Mouse (Mus musculus): ENCODE measurements around the gene Plgrkt. TPM values are rescaled to one million over a fixed set of nuclear protein-coding genes. Genes with fewer than 3 reads are reported as not detected.
A peak's percentile ranks its signal among the peaks of the same experiment; 100 is the strongest.

Gene Plgrkt
- total and polyA plus RNA-seq, 3 experiments: 38.2 to 439 (median 179) TPM

DNA sequence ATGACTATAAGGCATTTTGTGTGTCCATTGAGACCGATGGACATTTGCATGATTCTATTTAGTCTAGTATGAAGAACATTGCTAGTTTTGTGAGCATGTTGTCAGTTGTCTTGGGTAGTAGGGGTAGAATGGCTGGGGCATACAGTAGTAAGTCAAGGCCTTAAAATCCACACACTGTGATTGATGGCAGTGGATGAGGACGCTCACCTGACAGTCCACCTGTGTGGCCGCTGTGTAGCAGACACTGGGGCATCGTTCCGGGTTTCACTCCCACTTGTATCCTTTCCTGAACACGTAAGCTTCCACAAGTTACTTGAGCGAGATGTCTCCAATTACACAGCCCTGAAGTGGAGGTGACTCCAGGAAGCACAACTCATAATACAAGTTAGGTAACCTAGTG is 3.6 kb downstream of the Plgrkt start:
- peaks cover 29% of the 10 kb centered on the region for H3K36me3 ChIP-seq (replicated peaks)

DNA sequence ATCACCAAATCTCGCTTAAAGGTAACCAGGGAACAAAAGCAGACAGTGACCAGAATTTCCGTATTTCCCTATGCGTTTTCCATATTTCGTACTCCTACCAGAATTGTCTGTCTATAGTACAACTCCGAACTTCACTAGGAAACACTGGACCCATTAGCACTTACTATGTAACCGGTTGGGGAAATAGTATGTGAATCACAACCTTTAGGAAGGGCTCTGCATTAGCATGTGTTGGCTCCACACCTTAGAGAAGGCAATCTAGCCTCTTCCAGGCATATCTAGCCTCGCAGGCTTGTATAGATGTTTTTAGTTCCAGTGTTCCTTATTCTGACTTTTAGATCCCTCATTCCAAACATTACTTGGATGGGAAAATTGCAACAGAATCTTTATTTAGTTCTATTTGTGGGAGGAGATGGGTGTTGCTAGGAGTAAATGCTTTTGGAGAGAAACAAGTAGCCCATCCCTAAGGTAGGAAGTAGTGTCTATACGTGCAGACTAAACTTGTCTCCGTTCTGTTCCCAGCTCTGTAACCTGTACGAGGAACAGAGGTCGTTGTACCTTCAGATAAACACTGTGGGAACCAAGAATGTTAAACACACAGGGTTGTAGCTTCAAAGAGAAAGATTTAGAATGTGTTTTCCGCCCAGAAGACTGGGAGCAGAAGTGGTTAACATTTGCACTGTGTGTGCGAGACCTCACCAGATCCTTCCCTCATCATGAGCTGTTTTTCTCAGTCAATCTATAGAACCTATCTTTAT is 4.8 kb downstream of the Plgrkt start:
- no peak for ATAC-seq (ENCODE audit: extremely low read depth, insufficient number of reproducible peaks, low FRiP score, poor library complexity, severe bottlenecking)
- Histone ChIP-seq H3K9me3 (replicated peaks) (no peaks in the 10 kb centered on the region), H3K4me3 (ENCODE audit: low read depth, low read length) (peak overlapping the region; percentile 82), H3K36me3 (replicated peaks) (peaks cover 39% of the 10 kb centered on the region), H3K4me1 (ENCODE audit: insufficient read depth, low read depth, low read length) (peaks cover 53% of the 10 kb centered on the region), H3K27me3 (ENCODE audit: insufficient read depth, low read length) (no peaks in the 10 kb centered on the region)
- no peak for TF ChIP-seq GATA2 (IDR thresholded peaks at IDR 0.05; ENCODE audit: borderline replicate concordance, low read depth, low read length)
- no peak for TF ChIP-seq POLR2AphosphoS5 (IDR thresholded peaks at IDR 0.05; ENCODE audit: insufficient replicate concordance, low read depth, low read length)
- no peak for TF ChIP-seq CTCF (IDR thresholded peaks at IDR 0.05; ENCODE audit: low read depth, low read length)
- TF ChIP-seq GATA1 (IDR thresholded peaks at IDR 0.05; ENCODE audit: borderline replicate concordance, low read length): no peak
- TF ChIP-seq TAL1 (conservative IDR thresholded peaks at IDR 0.05; ENCODE audit: low read depth, low read length): no peak
- DNase-seq (ENCODE audit: low spot score): no peak

More for the DNA sequence above, 3.6 kb downstream of the Plgrkt start:
- Histone ChIP-seq H3K4me3 (ENCODE audit: low read depth, low read length) (no peak overlapping the region), H3K9me3 (replicated peaks) (no peaks in the 10 kb centered on the region), H3K4me1 (ENCODE audit: insufficient read depth, low read depth, low read length) (peaks cover 64% of the 10 kb centered on the region), H3K27me3 (ENCODE audit: insufficient read depth, low read length) (no peaks in the 10 kb centered on the region)
- TF ChIP-seq GATA2 (IDR thresholded peaks at IDR 0.05; ENCODE audit: borderline replicate concordance, low read depth, low read length) (no peak), CTCF (IDR thresholded peaks at IDR 0.05; ENCODE audit: low read depth, low read length) (no peak), TAL1 (conservative IDR thresholded peaks at IDR 0.05; ENCODE audit: low read depth, low read length) (no peak), GATA1 (IDR thresholded peaks at IDR 0.05; ENCODE audit: borderline replicate concordance, low read length) (no peak), POLR2AphosphoS5 (IDR thresholded peaks at IDR 0.05; ENCODE audit: insufficient replicate concordance, low read depth, low read length) (no peak)
- no peak for DNase-seq (ENCODE audit: low spot score)
- no peak for ATAC-seq (ENCODE audit: extremely low read depth, insufficient number of reproducible peaks, low FRiP score, poor library complexity, severe bottlenecking)

DNA sequence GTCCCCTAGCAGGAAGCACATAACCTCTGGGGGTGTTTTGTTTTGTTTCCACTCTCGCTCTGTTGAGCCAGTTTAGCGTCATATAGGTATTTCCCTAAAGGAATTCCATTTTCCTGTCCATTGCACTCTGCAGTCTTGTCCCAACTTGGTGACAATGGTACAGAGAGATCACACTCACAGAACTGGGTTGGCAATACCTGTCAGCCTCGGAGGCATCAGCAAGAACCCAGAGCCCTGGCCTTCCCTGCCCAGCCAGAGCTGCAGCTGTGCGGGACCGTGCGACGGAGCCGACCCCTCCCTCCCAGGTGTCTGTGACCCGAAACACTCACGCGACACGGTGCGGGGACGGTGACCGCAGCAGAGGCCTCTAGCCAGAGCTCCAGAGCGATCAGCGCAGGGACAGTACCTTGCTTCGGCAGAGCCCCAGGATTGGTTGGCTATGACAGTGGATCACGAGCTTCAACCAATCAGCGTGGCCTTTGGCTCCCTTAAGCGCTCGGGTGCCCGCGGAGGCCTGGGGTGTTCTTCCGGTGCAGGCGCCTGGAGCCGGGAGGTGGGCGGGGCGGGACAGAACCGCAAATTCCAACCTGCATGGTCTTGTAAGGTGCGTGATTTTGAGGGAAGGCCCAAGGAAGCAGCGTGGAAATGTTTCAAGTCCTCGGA is 5.6 kb downstream of the Plgrkt start:
- ATAC-seq (ENCODE audit: extremely low read depth, insufficient number of reproducible peaks, low FRiP score, poor library complexity, severe bottlenecking) (peak; percentile 97), DNase-seq (ENCODE audit: low spot score) (peak; percentile 99)
- Histone ChIP-seq H3K4me1 (ENCODE audit: insufficient read depth, low read depth, low read length) (peaks cover 52% of the 10 kb centered on the region), H3K4me3 (ENCODE audit: low read depth, low read length) (peak overlapping the region; percentile 82), H3K27me3 (ENCODE audit: insufficient read depth, low read length) (no peaks in the 10 kb centered on the region), H3K36me3 (replicated peaks) (peaks cover 46% of the 10 kb centered on the region), H3K9me3 (replicated peaks) (no peaks in the 10 kb centered on the region)
- no peak for TF ChIP-seq GATA2 (IDR thresholded peaks at IDR 0.05; ENCODE audit: borderline replicate concordance, low read depth, low read length)

DNA sequence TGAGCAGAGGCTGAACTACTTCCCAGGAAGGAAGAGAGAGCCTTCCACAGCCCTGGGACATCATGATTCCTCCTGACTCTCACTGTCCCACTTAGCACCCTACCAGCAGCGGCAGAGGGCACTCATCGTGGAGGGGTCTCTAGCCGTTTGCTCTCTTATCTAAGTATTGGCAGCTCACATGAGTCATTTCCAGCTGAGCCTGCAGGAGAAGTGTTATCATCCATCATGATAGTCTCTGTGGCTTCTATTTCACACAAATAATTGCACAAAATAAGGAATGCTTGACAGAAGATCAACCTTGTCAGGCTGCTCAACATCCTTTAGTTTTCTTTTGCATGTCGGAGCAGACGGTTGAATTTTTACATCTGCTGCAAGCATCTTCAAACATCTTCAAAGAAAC is 6.9 kb downstream of the Plgrkt start:
- peak; percentile 27 for DNase-seq (ENCODE audit: low spot score)
- ATAC-seq (ENCODE audit: extremely low read depth, insufficient number of reproducible peaks, low FRiP score, poor library complexity, severe bottlenecking): peak; percentile 24
- TF ChIP-seq GATA2 (IDR thresholded peaks at IDR 0.05; ENCODE audit: borderline replicate concordance, low read depth, low read length): no peak
- no peak for TF ChIP-seq POLR2AphosphoS5 (IDR thresholded peaks at IDR 0.05; ENCODE audit: insufficient replicate concordance, low read depth, low read length)
- TF ChIP-seq GATA1 (IDR thresholded peaks at IDR 0.05; ENCODE audit: borderline replicate concordance, low read length): no peak
- TF ChIP-seq TAL1 (conservative IDR thresholded peaks at IDR 0.05; ENCODE audit: low read depth, low read length): 0 out of 2 replicates have a peak, but pooled peaks have one; percentile 15
- Histone ChIP-seq H3K9me3 (replicated peaks) (no peaks in the 10 kb centered on the region), H3K36me3 (replicated peaks) (peaks cover 52% of the 10 kb centered on the region), H3K4me3 (ENCODE audit: low read depth, low read length) (peak overlapping the region; percentile 59; the same call in 1 of the 2 replicates), H3K4me1 (ENCODE audit: insufficient read depth, low read depth, low read length) (peaks cover 52% of the 10 kb centered on the region), H3K27me3 (ENCODE audit: insufficient read depth, low read length) (no peaks in the 10 kb centered on the region)

DNA sequence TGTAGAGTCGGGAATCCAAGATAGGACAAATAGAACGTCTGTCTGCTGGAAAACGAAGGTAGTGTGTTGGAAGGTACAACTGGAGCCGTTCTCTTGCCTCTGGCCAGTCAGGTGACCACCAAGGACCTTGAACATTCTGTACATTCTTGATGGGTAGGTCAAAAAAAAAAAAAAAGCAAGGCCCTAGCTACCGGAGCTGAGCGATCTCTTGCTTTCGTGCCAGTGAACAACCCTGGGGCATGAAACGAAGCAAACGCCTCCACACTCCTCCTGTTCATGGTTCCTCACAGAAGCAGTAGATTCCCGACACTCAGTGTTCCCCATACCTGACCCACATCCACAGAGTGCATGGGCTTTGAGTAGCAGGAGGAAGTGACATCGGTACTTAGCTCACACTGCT is 10.9 kb downstream of the Plgrkt start:
- TF ChIP-seq TAL1 (conservative IDR thresholded peaks at IDR 0.05; ENCODE audit: low read depth, low read length) (no peak), GATA2 (IDR thresholded peaks at IDR 0.05; ENCODE audit: borderline replicate concordance, low read depth, low read length) (no peak), POLR2AphosphoS5 (IDR thresholded peaks at IDR 0.05; ENCODE audit: insufficient replicate concordance, low read depth, low read length) (no peak), GATA1 (IDR thresholded peaks at IDR 0.05; ENCODE audit: borderline replicate concordance, low read length) (no peak), CTCF (IDR thresholded peaks at IDR 0.05; ENCODE audit: low read depth, low read length) (no peak)
- H3K4me3 ChIP-seq (ENCODE audit: low read depth, low read length): no peak overlapping the region
- H3K36me3 ChIP-seq (replicated peaks): peaks cover 60% of the 10 kb centered on the region
- no peak for DNase-seq (ENCODE audit: low spot score)
- H3K9me3 ChIP-seq (replicated peaks): no peaks in the 10 kb centered on the region
- peaks cover 34% of the 10 kb centered on the region for H3K4me1 ChIP-seq (ENCODE audit: insufficient read depth, low read depth, low read length)
- no peaks in the 10 kb centered on the region for H3K27me3 ChIP-seq (ENCODE audit: insufficient read depth, low read length)
- no peak for ATAC-seq (ENCODE audit: extremely low read depth, insufficient number of reproducible peaks, low FRiP score, poor library complexity, severe bottlenecking)
